Mouse (Mus musculus): Measurements from ENCODE around the gene Dram1. TPM values are rescaled to one million over a fixed set of nuclear protein-coding genes. Genes with fewer than 3 reads are reported as not detected.

Gene Dram1
- polyA plus RNA-seq, 1 experiment from 2014 or later: 1.2 TPM

DNA sequence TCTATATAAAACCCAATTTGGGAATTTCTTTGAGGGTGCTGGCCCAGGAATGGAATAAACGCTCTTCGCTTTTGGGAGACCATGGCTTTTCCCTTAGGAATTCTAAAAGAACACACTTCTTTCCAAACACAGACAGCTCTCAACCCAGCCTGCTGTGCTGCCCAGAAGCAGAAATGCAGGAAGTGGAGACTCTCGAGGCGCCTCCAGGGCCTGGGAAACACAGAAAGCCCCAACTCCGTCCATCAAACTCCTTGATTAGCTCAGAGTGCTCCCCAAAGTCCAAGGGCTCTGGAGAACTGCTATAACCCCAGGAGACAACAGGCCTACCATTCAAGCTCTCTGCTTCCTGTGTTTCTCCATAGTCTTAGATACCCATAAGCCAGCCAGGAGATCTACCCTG, 61.7 kb downstream of the Dram1 start:
- Histone ChIP-seq H3K27ac (ENCODE audit: poor library complexity, severe bottlenecking) (no peak overlapping the region), H3K4me2 (no peak overlapping the region), H3K4me1 (replicated peaks) (peaks cover 8% of the 10 kb centered on the region; the same call in 1 of the 2 replicates), H3K4me3 (no peak overlapping the region), H3K9me3 (replicated peaks) (no peaks in the 10 kb centered on the region), H3K9ac (no peak overlapping the region), H3K36me3 (no peaks in the 10 kb centered on the region), H3K27me3 (replicated peaks) (no peaks in the 10 kb centered on the region)
- WGBS: 83% methylated on average over 5 of the region's 5 CpGs
- no peak for ATAC-seq (ENCODE audit: insufficient number of reproducible peaks, low FRiP score)

DNA sequence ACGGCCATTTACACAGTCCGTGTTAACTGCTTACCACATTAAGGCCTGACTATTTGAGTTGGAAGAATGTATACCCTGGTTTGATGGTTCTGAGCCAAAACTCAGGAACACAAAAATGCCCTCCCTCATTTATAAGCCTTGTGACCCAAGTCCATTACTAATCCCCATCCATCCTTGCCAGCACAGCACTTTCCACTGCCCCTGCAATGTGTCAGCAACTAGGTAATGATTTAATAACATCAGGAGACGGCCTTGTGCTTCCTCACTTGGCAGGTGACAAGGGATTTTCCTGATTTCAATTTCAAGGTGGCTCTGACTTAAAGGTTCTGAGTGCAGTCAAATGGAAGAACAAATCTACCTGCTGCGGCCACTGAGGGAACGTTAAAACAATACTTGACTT, 64.0 kb downstream of the Dram1 start:
- no peak overlapping the region for H3K4me2 ChIP-seq
- ATAC-seq (ENCODE audit: insufficient number of reproducible peaks, low FRiP score): no peak
- no peak overlapping the region for H3K4me3 ChIP-seq
- no peak overlapping the region for H3K9ac ChIP-seq
- WGBS: 83% methylated on average over 5 of the region's 5 CpGs
- H3K9me3 ChIP-seq (replicated peaks): no peaks in the 10 kb centered on the region
- H3K27me3 ChIP-seq (replicated peaks): no peaks in the 10 kb centered on the region
- H3K27ac ChIP-seq (ENCODE audit: poor library complexity, severe bottlenecking): no peak overlapping the region
- no peaks in the 10 kb centered on the region for H3K36me3 ChIP-seq
- H3K4me1 ChIP-seq (replicated peaks): no peaks in the 10 kb centered on the region

DNA sequence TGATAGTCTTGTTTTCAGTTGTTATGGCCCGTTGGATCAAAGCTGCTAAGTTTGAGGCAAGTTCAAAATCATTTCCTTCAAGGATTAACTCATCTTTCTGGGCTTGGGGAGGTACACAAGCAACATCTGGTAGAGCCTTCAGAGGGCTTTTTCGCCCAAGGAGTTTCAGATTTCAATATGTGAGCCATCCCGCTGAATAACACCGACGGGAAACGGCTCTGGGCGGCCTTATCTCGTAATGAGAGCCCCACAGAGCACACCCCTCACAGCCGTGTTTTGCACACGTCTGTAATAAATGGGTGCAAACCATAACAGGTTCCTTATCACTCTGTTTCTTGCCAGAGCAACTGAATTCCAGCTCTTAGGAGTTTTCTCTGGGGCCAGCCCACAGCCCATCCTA, 69.0 kb downstream of the Dram1 start:
- Histone ChIP-seq H3K9ac (no peak overlapping the region), H3K4me3 (no peak overlapping the region), H3K36me3 (no peaks in the 10 kb centered on the region), H3K4me2 (no peak overlapping the region), H3K4me1 (replicated peaks) (no peaks in the 10 kb centered on the region), H3K27me3 (replicated peaks) (no peaks in the 10 kb centered on the region), H3K9me3 (replicated peaks) (no peaks in the 10 kb centered on the region), H3K27ac (ENCODE audit: poor library complexity, severe bottlenecking) (no peak overlapping the region)
- no peak for ATAC-seq (ENCODE audit: insufficient number of reproducible peaks, low FRiP score)
- 46% methylated on average over 10 of the region's 10 CpGs for WGBS

DNA sequence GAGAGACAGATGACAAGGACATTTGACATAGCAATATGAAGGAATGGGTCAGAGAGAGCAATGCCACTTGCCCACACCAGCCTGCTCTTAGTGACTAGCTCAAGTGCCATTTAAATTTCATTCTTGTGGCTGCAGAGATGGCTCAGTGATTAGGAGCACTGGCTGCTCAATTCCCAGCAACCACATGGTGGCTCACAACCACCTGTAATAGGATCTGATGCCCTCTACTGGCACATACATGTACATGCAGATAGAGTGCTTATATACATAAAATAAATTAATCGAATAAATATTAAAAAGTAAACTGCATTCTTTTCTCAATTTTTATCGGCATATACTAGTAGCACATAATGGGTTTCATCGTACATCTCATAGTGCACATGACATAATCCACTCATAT, 72.6 kb downstream of the Dram1 start:
- no peaks in the 10 kb centered on the region for H3K9me3 ChIP-seq (replicated peaks)
- no peaks in the 10 kb centered on the region for H3K36me3 ChIP-seq
- no peak overlapping the region for H3K4me3 ChIP-seq
- H3K27me3 ChIP-seq (replicated peaks): no peaks in the 10 kb centered on the region
- ATAC-seq (ENCODE audit: insufficient number of reproducible peaks, low FRiP score): no peak
- no peak overlapping the region for H3K4me2 ChIP-seq
- H3K4me1 ChIP-seq (replicated peaks): no peaks in the 10 kb centered on the region
- no peak overlapping the region for H3K27ac ChIP-seq (ENCODE audit: poor library complexity, severe bottlenecking)
- WGBS: 83% methylated on average over 3 of the region's 3 CpGs
- H3K9ac ChIP-seq: no peak overlapping the region

DNA sequence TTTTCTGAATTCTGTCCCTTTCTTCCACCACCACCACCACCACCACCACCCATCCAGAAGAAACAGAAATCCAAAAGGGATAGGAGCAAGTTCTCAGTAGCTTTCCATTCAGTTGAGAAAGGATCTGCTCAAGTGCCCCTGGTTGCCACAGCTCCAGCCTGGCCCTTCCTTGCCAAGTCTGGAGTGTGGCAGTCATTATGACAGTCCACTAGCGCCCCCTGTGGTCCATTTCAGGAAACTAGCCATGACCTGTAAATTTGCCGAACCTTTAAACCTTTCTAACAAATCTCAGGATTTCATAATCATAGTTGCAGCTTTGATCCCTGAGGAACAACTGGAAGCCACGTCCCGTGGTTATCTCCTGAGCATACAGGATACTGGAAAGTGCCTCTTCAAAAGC, 74.6 kb downstream of the Dram1 start:
- H3K9me3 ChIP-seq (replicated peaks): peaks cover 4% of the 10 kb centered on the region
- H3K4me2 ChIP-seq: no peak overlapping the region
- 8% methylated on average over 4 of the region's 4 CpGs for WGBS
- H3K36me3 ChIP-seq: no peaks in the 10 kb centered on the region
- no peak overlapping the region for H3K4me3 ChIP-seq
- no peaks in the 10 kb centered on the region for H3K27me3 ChIP-seq (replicated peaks)
- H3K9ac ChIP-seq: no peak overlapping the region
- H3K27ac ChIP-seq (ENCODE audit: poor library complexity, severe bottlenecking): no peak overlapping the region
- ATAC-seq (ENCODE audit: insufficient number of reproducible peaks, low FRiP score): no peak
- no peaks in the 10 kb centered on the region for H3K4me1 ChIP-seq (replicated peaks)

DNA sequence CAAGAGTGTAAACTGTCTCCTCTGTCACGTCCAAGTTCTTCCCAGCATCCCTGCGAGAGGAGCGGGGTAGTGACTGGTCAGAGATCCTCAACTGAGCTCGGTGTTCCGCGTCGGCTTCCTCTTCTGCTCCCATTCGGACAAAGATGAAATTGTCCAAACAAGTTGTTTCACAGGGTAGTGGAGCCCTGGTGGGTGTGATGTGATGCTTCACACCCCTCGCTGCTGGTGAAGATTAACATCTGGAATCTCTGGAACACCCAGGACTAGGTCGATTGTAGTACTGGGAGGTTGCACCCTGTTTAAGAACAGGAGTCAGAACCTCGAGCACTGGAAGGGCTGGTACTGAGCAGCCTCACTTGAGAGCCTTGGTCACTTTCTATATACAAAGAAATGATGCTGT, 75.8 kb downstream of the Dram1 start:
- Histone ChIP-seq H3K4me2 (no peak overlapping the region), H3K9me3 (replicated peaks) (peaks cover 4% of the 10 kb centered on the region), H3K36me3 (no peaks in the 10 kb centered on the region), H3K27me3 (replicated peaks) (no peaks in the 10 kb centered on the region), H3K27ac (ENCODE audit: poor library complexity, severe bottlenecking) (no peak overlapping the region), H3K4me3 (no peak overlapping the region), H3K4me1 (replicated peaks) (no peaks in the 10 kb centered on the region), H3K9ac (no peak overlapping the region)
- 69% methylated on average over 11 of the region's 11 CpGs for WGBS
- ATAC-seq (ENCODE audit: insufficient number of reproducible peaks, low FRiP score): no peak

DNA sequence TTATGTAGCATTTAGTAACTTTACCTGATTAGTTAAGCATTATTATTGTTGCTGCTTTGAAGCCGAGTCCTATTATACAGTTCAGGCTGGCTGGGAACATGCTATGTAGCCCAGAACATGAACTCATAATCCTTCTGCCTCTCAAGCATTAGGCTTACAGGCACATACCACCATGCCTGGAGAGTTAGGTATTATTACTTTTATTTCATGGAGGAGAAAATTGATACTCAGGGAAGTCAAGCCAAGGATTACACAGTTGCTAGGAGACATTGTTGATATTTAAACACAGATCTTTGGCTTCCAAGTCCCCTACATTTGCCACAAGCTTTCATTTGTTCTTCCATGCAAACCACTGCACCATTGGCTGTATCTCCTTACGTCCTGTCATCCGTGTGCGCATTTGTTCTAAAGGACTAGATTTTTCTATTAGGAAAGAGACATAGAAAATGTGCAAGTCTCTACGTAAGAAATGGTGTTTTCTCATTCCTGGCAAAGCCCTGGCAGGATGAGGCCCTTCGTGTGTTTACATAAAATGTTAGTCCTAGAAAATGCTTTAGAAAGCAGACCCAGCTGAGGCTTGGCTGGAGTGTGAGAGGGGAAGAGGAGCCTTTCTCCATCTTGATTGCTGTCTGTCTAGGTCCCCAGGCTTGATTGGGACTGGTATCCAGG, 76.9 kb downstream of the Dram1 start:
- H3K36me3 ChIP-seq: no peaks in the 10 kb centered on the region
- 81% methylated on average over 6 of the region's 6 CpGs for WGBS
- ATAC-seq (ENCODE audit: insufficient number of reproducible peaks, low FRiP score): no peak
- no peak overlapping the region for H3K4me3 ChIP-seq
- no peaks in the 10 kb centered on the region for H3K4me1 ChIP-seq (replicated peaks)
- no peak overlapping the region for H3K9ac ChIP-seq
- H3K9me3 ChIP-seq (replicated peaks): peaks cover 4% of the 10 kb centered on the region
- H3K27ac ChIP-seq (ENCODE audit: poor library complexity, severe bottlenecking): no peak overlapping the region
- H3K4me2 ChIP-seq: no peak overlapping the region
- no peaks in the 10 kb centered on the region for H3K27me3 ChIP-seq (replicated peaks)

DNA sequence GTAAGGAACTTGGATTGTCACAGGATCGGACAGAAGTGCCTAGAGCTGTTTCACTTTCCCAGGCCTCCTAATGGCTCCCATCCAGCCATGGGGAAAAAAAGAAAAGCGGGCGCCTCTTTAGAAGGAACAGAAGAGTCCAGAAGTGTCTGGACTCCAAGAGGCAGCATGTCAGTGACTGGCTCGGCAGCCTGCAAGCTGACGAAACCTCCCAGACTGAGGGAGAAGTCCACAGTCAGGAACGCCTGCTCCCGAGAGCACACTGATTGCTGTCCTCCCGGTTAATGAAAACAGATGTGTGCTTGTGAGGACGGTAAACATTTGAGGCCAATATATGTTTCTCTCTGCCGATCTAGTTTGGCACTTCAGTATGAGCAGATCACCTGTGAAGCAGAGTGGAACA, 81.9 kb downstream of the Dram1 start:
- ATAC-seq (ENCODE audit: insufficient number of reproducible peaks, low FRiP score): no peak
- Histone ChIP-seq H3K4me1 (replicated peaks) (no peaks in the 10 kb centered on the region), H3K27ac (ENCODE audit: poor library complexity, severe bottlenecking) (no peak overlapping the region), H3K4me2 (no peak overlapping the region), H3K9ac (no peak overlapping the region), H3K36me3 (no peaks in the 10 kb centered on the region), H3K9me3 (replicated peaks) (peaks cover 4% of the 10 kb centered on the region), H3K4me3 (no peak overlapping the region), H3K27me3 (replicated peaks) (no peaks in the 10 kb centered on the region)
- 65% methylated on average over 10 of the region's 10 CpGs for WGBS

DNA sequence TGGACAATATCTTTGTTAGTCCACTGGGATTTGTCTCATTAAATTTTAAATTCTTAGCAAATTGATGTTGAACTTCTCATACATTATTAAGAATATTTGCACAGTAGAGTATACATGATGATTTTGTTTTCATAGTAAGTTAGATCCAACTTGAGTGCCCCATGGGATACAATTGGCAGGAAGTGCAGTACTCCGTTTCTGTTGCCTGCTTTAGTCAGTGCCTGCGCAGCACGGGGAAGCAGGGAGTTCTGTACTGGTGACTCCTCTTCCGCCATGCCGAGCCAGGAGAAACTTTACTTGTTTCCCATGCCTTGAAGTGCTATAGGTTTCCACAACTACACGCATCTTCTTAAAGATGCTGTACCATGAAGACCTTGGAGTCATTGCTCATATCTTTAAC, 83.8 kb downstream of the Dram1 start:
- Histone ChIP-seq H3K36me3 (no peaks in the 10 kb centered on the region), H3K9ac (no peak overlapping the region), H3K27ac (ENCODE audit: poor library complexity, severe bottlenecking) (no peak overlapping the region), H3K4me1 (replicated peaks) (no peaks in the 10 kb centered on the region), H3K4me3 (no peak overlapping the region), H3K4me2 (no peak overlapping the region), H3K9me3 (replicated peaks) (peaks cover 4% of the 10 kb centered on the region), H3K27me3 (replicated peaks) (no peaks in the 10 kb centered on the region)
- ATAC-seq (ENCODE audit: insufficient number of reproducible peaks, low FRiP score): no peak
- 85% methylated on average over 6 of the region's 6 CpGs for WGBS

DNA sequence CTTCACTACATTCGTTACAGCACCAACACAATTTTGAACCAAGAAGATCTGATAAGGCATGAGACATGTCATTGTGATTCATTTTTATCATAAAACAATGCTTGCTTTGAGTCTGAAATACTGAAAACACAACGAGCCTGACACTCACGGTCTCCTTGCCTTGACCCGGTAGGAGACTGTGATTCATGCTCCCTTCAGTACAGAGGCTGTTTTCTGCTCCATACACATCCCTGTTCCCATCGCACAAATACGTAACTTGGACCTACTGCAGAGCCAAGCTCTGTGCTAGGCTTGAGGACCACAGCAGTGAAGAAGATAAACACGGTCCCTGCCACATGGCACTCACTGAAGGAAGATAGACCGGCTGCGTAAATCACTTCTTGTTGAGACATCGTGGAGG, 90.8 kb downstream of the Dram1 start:
- no peak overlapping the region for H3K27ac ChIP-seq (ENCODE audit: poor library complexity, severe bottlenecking)
- H3K4me2 ChIP-seq: no peak overlapping the region
- no peak overlapping the region for H3K4me3 ChIP-seq
- no peaks in the 10 kb centered on the region for H3K36me3 ChIP-seq
- H3K9ac ChIP-seq: no peak overlapping the region
- 81% methylated on average over 10 of the region's 10 CpGs for WGBS
- no peaks in the 10 kb centered on the region for H3K27me3 ChIP-seq (replicated peaks)
- H3K9me3 ChIP-seq (replicated peaks): no peaks in the 10 kb centered on the region
- no peaks in the 10 kb centered on the region for H3K4me1 ChIP-seq (replicated peaks)
- ATAC-seq (ENCODE audit: insufficient number of reproducible peaks, low FRiP score): no peak

DNA sequence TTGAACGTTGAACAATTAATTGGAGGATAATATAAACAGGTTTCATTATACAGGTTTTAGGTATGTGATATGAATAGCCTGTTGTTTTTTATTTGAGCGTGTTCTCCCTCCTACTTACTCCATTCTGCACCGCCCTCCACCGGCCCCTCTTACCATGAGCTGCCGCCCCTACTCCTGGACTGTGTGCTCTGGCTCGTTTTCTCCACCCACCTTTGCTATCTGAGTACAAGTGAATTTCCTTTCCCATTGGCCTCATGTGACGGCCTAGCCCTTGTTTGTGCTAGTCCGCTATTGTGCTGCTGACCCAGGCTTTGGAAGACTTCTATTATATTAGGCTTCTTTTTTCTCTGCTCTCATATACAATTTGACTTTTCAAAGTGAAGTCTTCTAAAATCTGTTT, 91.6 kb downstream of the Dram1 start:
- Histone ChIP-seq H3K4me2 (no peak overlapping the region), H3K27me3 (replicated peaks) (no peaks in the 10 kb centered on the region), H3K4me3 (no peak overlapping the region), H3K9me3 (replicated peaks) (no peaks in the 10 kb centered on the region), H3K27ac (ENCODE audit: poor library complexity, severe bottlenecking) (no peak overlapping the region), H3K36me3 (no peaks in the 10 kb centered on the region), H3K9ac (no peak overlapping the region), H3K4me1 (replicated peaks) (no peaks in the 10 kb centered on the region)
- 68% methylated on average over 8 of the region's 8 CpGs for WGBS
- no peak for ATAC-seq (ENCODE audit: insufficient number of reproducible peaks, low FRiP score)

DNA sequence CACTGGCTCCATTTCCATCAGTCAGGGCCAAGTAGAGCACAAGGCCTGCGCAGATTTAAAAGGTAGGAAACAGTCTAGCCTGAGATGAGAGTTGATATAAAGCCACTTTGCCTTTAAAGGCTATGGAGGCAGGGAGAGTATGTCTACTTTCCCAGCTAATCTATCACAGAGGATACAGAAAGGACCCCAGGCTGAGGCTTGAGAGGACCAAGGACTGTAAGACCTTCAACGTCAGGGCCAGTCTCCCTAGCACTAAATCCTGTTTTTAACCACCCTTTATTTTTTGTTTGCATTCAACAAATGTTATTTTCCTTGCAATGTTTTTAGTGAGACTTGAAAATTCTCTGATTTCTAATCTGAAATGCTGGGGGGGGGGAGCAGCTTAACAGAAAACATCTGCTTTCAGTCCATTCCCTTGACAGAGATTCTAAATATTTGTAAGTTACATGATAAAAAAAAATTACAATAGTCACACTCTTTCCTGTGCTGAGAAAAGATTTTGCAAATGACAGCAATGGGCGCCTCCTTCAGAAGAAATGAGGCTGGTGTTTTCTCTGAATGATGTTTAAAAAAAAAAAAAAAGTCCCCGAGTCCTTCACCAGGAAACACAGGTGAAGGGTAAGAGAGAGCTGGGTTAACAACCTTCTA, 94.4 kb downstream of the Dram1 start:
- Histone ChIP-seq H3K9me3 (replicated peaks) (no peaks in the 10 kb centered on the region), H3K36me3 (no peaks in the 10 kb centered on the region), H3K4me2 (no peak overlapping the region), H3K4me1 (replicated peaks) (no peaks in the 10 kb centered on the region), H3K9ac (no peak overlapping the region), H3K4me3 (no peak overlapping the region), H3K27me3 (replicated peaks) (no peaks in the 10 kb centered on the region), H3K27ac (ENCODE audit: poor library complexity, severe bottlenecking) (no peak overlapping the region)
- WGBS: 77% methylated on average over 4 of the region's 4 CpGs
- no peak for ATAC-seq (ENCODE audit: insufficient number of reproducible peaks, low FRiP score)

All from heart, embryonic 12.5 days (tissue).